8 mouse cellular contexts compared by ENCODE assay signal in genomic region chr7:143977831-143978682, GRCm38 (mm10). TPM values are rescaled to one million over a fixed set of nuclear protein-coding genes. Genes with fewer than 3 reads are reported as not detected.
DNase-seq lines count a peak whose midpoint lies in the region; ATAC-seq and TF ChIP-seq lines count a peak whose summit lies in the region.

No protein-coding gene starts in this region.

- no peak for TF ChIP-seq POLR2A in testis, adult 2 months (IDR thresholded peaks at IDR 0.05; ENCODE audit: control insufficient read depth, low read depth, low read length)

- peak overlapping the region; percentile 56 for H3K4me3 ChIP-seq in kidney, embryonic 15.5 days (replicated peaks)
- peak overlapping the region; percentile 58 for H3K4me3 ChIP-seq in testis, adult 2 months (ENCODE audit: control insufficient read depth, low read depth, low read length)

- peak; percentile 41 to 67 for DNase-seq in adrenal gland, adult (ENCODE audit: inconsistent age in 2 of 2, low spot score in 1 of 2)
- DNase-seq in adrenal gland, postnatal 4 days (ENCODE audit: low spot score in 2 of 2) = no peak
- DNase-seq in urinary bladder, adult 2 months (ENCODE audit: low spot score) = peak; percentile 34
- DNase-seq in urinary bladder, postnatal 4 days (ENCODE audit: low spot score in 2 of 2) = no peak
- peak; percentile 36 for DNase-seq in lung, postnatal 10 days
- DNase-seq in left cerebral cortex, adult 8-10 months (ENCODE audit: low spot score in 2 of 2) = no peak

- peak overlapping the region; percentile 93 for H3K4me2 ChIP-seq in kidney, embryonic 15.5 days

- no peaks in the 10 kb centered on the region for H3K9me3 ChIP-seq in kidney, embryonic 15.5 days (replicated peaks)

- peaks cover 73% of the 10 kb centered on the region for H3K27me3 ChIP-seq in kidney, embryonic 15.5 days
- no peaks in the 10 kb centered on the region for H3K27me3 ChIP-seq in testis, adult 2 months (ENCODE audit: control insufficient read depth, insufficient read depth, low read length)

- peak overlapping the region; percentile 93 for H3K27ac ChIP-seq in kidney, embryonic 15.5 days
- H3K27ac ChIP-seq in testis, adult 2 months (ENCODE audit: control insufficient read depth, insufficient read depth, low read depth, low read length) = no peak overlapping the region; the same call in 1 of the 2 replicates

- H3K4me1 ChIP-seq in kidney, embryonic 15.5 days = peaks cover 42% of the 10 kb centered on the region
- no peaks in the 10 kb centered on the region; the same call in 1 of the 2 replicates for H3K4me1 ChIP-seq in testis, adult 2 months (ENCODE audit: control insufficient read depth, insufficient read depth, low read length)

- peak overlapping the region; percentile 45 for H3K9ac ChIP-seq in kidney, embryonic 15.5 days

- peak; percentile 78 for ATAC-seq in kidney, embryonic 15.5 days (replicated peaks; ENCODE audit: low FRiP score)

- WGBS in kidney, embryonic 15.5 days = under 1% methylated on average over 67 of the region's 67 CpGs

- no peak for TF ChIP-seq CTCF in testis, adult 2 months (IDR thresholded peaks at IDR 0.05; ENCODE audit: control insufficient read depth, insufficient read depth, insufficient replicate concordance, low read depth, low read length)

- H3K36me3 ChIP-seq in kidney, embryonic 15.5 days = no peaks in the 10 kb centered on the region
- H3K36me3 ChIP-seq in testis, adult 2 months (ENCODE audit: control insufficient read depth, insufficient read depth, low read length) = no peaks in the 10 kb centered on the region

RNA-seq across cellular contexts. Expression of gene Shank2, which starts 23.7 kb away (rescaled TPM):
- 10 to 100 TPM; 11.1 to 17.7 TPM for total RNA-seq in adrenal gland, postnatal 4 days (2021)
- 5.4 and 6.9 TPM in 2 replicates for polyA plus RNA-seq in urinary bladder, adult 2 months (2012; rRNA removed)
- polyA plus RNA-seq in kidney, embryonic 15.5 days (2015; fragmentation: Nextera tagmentation; extraction: Ambion mirVana) = 2.6 and 2.7 TPM in 2 replicates
- polyA plus RNA-seq in testis, adult 2 months (2012; rRNA removed) = 30.0 and 34.7 TPM in 2 replicates
- 100 to 1,000 TPM; 108 to 123 (median 112) TPM for total RNA-seq in left cerebral cortex, adult 8-10 months (2022)

Comparison
In these comparisons a context has a peak if more than half of its experiments do, and no peak if none do; other contexts are left out.
1. DNase-seq: peak in adrenal gland, adult (2 of 2), urinary bladder, adult 2 months (single experiment) and lung, postnatal 10 days (single experiment); none in adrenal gland, postnatal 4 days (0 of 2), urinary bladder, postnatal 4 days (0 of 2) and left cerebral cortex, adult 8-10 months (0 of 2).